Mouse (Mus musculus) lung, embryonic 16.5 days (tissue): ENCODE results near the gene Grik3. TPM values are rescaled to one million over a fixed set of nuclear protein-coding genes. Genes with fewer than 3 reads are reported as not detected.
"Not testable (repeated sequence)": the region's sequence is repeated elsewhere in the genome, so short reads cannot be mapped to it uniquely, and the experiment has no call there.

Experiments used
- ATAC-seq: fragments of 200-750 bp; cut with Nextera tagmentation; 2 replicates; pipeline ENCODE4 v1.8.0; 2017; ENCODE audit warnings: low read depth, mild to moderate bottlenecking, moderate library complexity
- H3K27ac ChIP-seq: fragments of 300-500 bp; sonication (generic); 2 replicates; pipeline ENCODE4 v1.5.1; 2014; ENCODE audit warnings: mild to moderate bottlenecking, control low read depth, low read length
- H3K27me3 ChIP-seq: fragments of 300-500 bp; sonication (generic); 2 replicates; pipeline ENCODE4 v1.6.1; 2014; ENCODE audit warnings: low read depth, low read length, mixed read lengths; ENCODE audit not compliant: control insufficient read depth, insufficient read depth
- H3K36me3 ChIP-seq: fragments of 300-500 bp; sonication (generic); 2 replicates; pipeline ENCODE4 v1.6.1; 2014; ENCODE audit warnings: low read length; ENCODE audit not compliant: control insufficient read depth, insufficient read depth
- H3K4me1 ChIP-seq: fragments of 300-500 bp; sonication (generic); replicated peaks from 2 replicates; pipeline ENCODE4 v1.6.1; 2014; ENCODE audit warnings: low read length, mixed read lengths; ENCODE audit not compliant: control insufficient read depth, insufficient read depth
- H3K4me2 ChIP-seq: fragments of 300-500 bp; sonication (generic); 2 replicates; pipeline ENCODE4 v1.6.1; 2014; ENCODE audit warnings: low read depth, low read length, control low read depth
- H3K4me3 ChIP-seq: fragments of 300-500 bp; sonication (generic); 2 replicates; pipeline ENCODE4 v1.5.1; 2014; ENCODE audit warnings: mild to moderate bottlenecking, low read length, control low read depth
- H3K9ac ChIP-seq: fragments of 300-500 bp; sonication (generic); 2 replicates; pipeline ENCODE4 v1.6.1; 2014; ENCODE audit warnings: low read length, control low read depth
- H3K9me3 ChIP-seq: fragments of 300-500 bp; sonication (generic); 2 replicates; pipeline ENCODE4 v1.6.1; 2016; ENCODE audit warnings: low read length; ENCODE audit not compliant: control insufficient read depth
- WGBS: fragments of 180-500 bp; shearing (Covaris S2); extraction: QIAGEN DNeasy Blood & Tissue Kit; methylation state at CpG from one replicate; pipeline ENCODE4 v1.1.7; 2014; 5-methylcytosine and 5-hydroxymethylcytosine counted together
- polyA plus RNA-seq: library from polyadenylated mRNA; unstranded; fragments of >200 nt; fragmentation: Nextera tagmentation; extraction: Ambion mirVana; gene quantifications from 2 replicates; pipeline ENCODE4 v1.2.1, GENCODE M21; 2015

Gene Grik3
- polyA plus RNA-seq, 1 experiment from 2014 or later: not detected

- no peaks in the 10 kb centered on the region for H3K4me1 ChIP-seq
- H3K4me2 ChIP-seq: no peak overlapping the region
- H3K9ac ChIP-seq: no peak overlapping the region
- H3K9me3 ChIP-seq: no peaks in the 10 kb centered on the region
- no peak overlapping the region for H3K4me3 ChIP-seq
- H3K27me3 ChIP-seq: no peaks in the 10 kb centered on the region
- H3K36me3 ChIP-seq: no peaks in the 10 kb centered on the region
- no peak for ATAC-seq
- H3K27ac ChIP-seq: no peak overlapping the region
- 44% methylated on average over 10 of the region's 10 CpGs for whole genome bisulfite sequencing
Measured at GRCm38 (mm10) chr4:125607397-125608042, 117.0 kb downstream of the Grik3 start.

- 48% methylated on average over 3 of the region's 4 CpGs for WGBS
- H3K9me3 ChIP-seq, H3K27ac ChIP-seq, H3K4me1 ChIP-seq, H3K36me3 ChIP-seq, ATAC-seq, H3K4me3 ChIP-seq, H3K9ac ChIP-seq, H3K4me2 ChIP-seq, H3K27me3 ChIP-seq: not testable (repeated sequence)
Measured at GRCm38 (mm10) chr4:125608896-125609295, 118.4 kb downstream of the Grik3 start.

GRCm38 (mm10) chr4:125609320-125610306 is 119.1 kb downstream of the Grik3 start:
- Histone ChIP-seq H3K9ac (no peak overlapping the region), H3K36me3 (no peaks in the 10 kb centered on the region), H3K27ac (no peak overlapping the region), H3K4me2 (no peak overlapping the region), H3K9me3 (no peaks in the 10 kb centered on the region), H3K4me3 (no peak overlapping the region), H3K27me3 (no peaks in the 10 kb centered on the region), H3K4me1 (no peaks in the 10 kb centered on the region)
- ATAC-seq: no peak
- WGBS: 66% methylated on average over 21 of the region's 21 CpGs

GRCm38 (mm10) chr4:125617851-125618250 is 127.4 kb downstream of the Grik3 start:
- Histone ChIP-seq H3K4me3 (no peak overlapping the region), H3K9me3 (no peaks in the 10 kb centered on the region), H3K9ac (no peak overlapping the region), H3K27ac (no peak overlapping the region), H3K36me3 (no peaks in the 10 kb centered on the region), H3K27me3 (no peaks in the 10 kb centered on the region), H3K4me1 (no peaks in the 10 kb centered on the region), H3K4me2 (no peak overlapping the region)
- no peak for ATAC-seq
- WGBS: 78% methylated on average over 14 of the region's 14 CpGs

GRCm38 (mm10) chr4:125618524-125619320 is 128.2 kb downstream of the Grik3 start:
- Histone ChIP-seq H3K27me3 (no peaks in the 10 kb centered on the region), H3K4me2 (no peak overlapping the region)
- ATAC-seq: no peak

GRCm38 (mm10) chr4:125624885-125625678 is 134.6 kb downstream of the Grik3 start:
- no peaks in the 10 kb centered on the region for H3K27me3 ChIP-seq
- no peak overlapping the region for H3K9ac ChIP-seq
- H3K4me3 ChIP-seq: no peak overlapping the region
- 86% methylated on average over 9 of the region's 9 CpGs for WGBS
- H3K4me2 ChIP-seq: no peak overlapping the region
- H3K36me3 ChIP-seq: no peaks in the 10 kb centered on the region
- ATAC-seq: no peak
- no peaks in the 10 kb centered on the region for H3K9me3 ChIP-seq
- no peaks in the 10 kb centered on the region for H3K4me1 ChIP-seq
- H3K27ac ChIP-seq: no peak overlapping the region

More at GRCm38 (mm10) chr4:125618524-125619320, 128.2 kb downstream of the Grik3 start:
- H3K9ac ChIP-seq: no peak overlapping the region
- H3K9me3 ChIP-seq: no peaks in the 10 kb centered on the region
- no peaks in the 10 kb centered on the region for H3K4me1 ChIP-seq
- WGBS: 72% methylated on average over 8 of the region's 8 CpGs
- H3K4me3 ChIP-seq: no peak overlapping the region
- H3K27ac ChIP-seq: no peak overlapping the region
- no peaks in the 10 kb centered on the region for H3K36me3 ChIP-seq

- H3K9ac ChIP-seq: no peak overlapping the region
- H3K36me3 ChIP-seq: no peaks in the 10 kb centered on the region
- H3K4me2 ChIP-seq: no peak overlapping the region
- no peak overlapping the region for H3K27ac ChIP-seq
- no peaks in the 10 kb centered on the region for H3K9me3 ChIP-seq
- no peaks in the 10 kb centered on the region for H3K27me3 ChIP-seq
- no peak overlapping the region for H3K4me3 ChIP-seq
- WGBS: 46% methylated on average over 4 of the region's 4 CpGs
- H3K4me1 ChIP-seq: no peaks in the 10 kb centered on the region
- no peak for ATAC-seq
Measured at GRCm38 (mm10) chr4:125629544-125629943, 139.0 kb downstream of the Grik3 start.

GRCm38 (mm10) chr4:125635037-125635436 is 144.5 kb downstream of the Grik3 start:
- no peak overlapping the region for H3K27ac ChIP-seq

More at GRCm38 (mm10) chr4:125635037-125635436, 144.5 kb downstream of the Grik3 start:
- Histone ChIP-seq H3K9me3 (no peaks in the 10 kb centered on the region), H3K9ac (no peak overlapping the region), H3K27me3 (no peaks in the 10 kb centered on the region), H3K4me3 (no peak overlapping the region), H3K4me2 (no peak overlapping the region), H3K4me1 (no peaks in the 10 kb centered on the region), H3K36me3 (no peaks in the 10 kb centered on the region)
- ATAC-seq: no peak
- WGBS: 70% methylated on average over 11 of the region's 11 CpGs
